Mouse (Mus musculus): Measurements from ENCODE around the gene Adra2c.

DNA sequence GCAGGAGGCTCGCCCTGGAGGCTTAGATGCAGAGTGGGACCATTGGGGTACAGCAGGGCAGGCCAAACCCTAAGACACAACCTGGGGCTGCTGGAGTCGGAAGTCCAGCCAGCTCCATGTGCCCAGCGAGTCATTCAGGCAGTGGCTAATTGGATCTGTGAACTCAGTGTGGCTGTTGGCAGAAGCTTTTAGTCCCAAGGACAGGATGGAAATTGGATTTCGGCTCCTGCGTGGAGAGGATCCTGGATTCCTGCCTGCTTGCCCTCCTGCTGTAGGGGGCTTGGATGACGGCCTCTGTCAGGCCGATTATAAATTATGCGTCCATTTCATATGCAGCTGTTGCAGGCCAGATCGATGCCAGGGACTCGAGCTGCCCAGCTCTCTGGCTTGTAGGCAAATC is 27.2 kb downstream of the Adra2c start:
- no peak for TF ChIP-seq POLR2A (IDR thresholded peaks at IDR 0.05; ENCODE audit: insufficient read length, low read depth)
- no peak for TF ChIP-seq USF1 (IDR thresholded peaks at IDR 0.05; ENCODE audit: low read depth)
- TF ChIP-seq MYOD1 (IDR thresholded peaks at IDR 0.05; ENCODE audit: control insufficient read depth in 1 of 3, insufficient read length in 2 of 3, low read depth in 2 of 3) = no peak
- no peak for TF ChIP-seq TCF12 (IDR thresholded peaks at IDR 0.05; ENCODE audit: insufficient read depth, poor library complexity, severe bottlenecking)
- TF ChIP-seq MAX (IDR thresholded peaks at IDR 0.05; ENCODE audit: low read depth) = no peak

Data from myocyte (in vitro differentiated cells).